Mouse (Mus musculus) intestine, embryonic 16.5 days (tissue): Measurements from ENCODE around the gene Fryl. TPM values are rescaled to one million over a fixed set of nuclear protein-coding genes. Genes with fewer than 3 reads are reported as not detected.

Experiments used
- polyA plus RNA-seq: library from polyadenylated mRNA; unstranded; fragments of >200 nt; fragmentation: Nextera tagmentation; extraction: Ambion mirVana; gene quantifications from 2 replicates; pipeline ENCODE4 v1.2.1, GENCODE M21; 2015

The Fryl gene
- polyA plus RNA-seq, 1 experiment from 2014 or later = 22.6 TPM

Other genes with a start within 250 kb of the Fryl start
- 8.2 and 12.0 TPM in 2 replicates for gene Slc10a4, start 249.7 kb downstream of the Fryl start, polyA plus RNA-seq
- 250 and 270 TPM in 2 replicates for gene Ociad1, start 36.2 kb upstream of the Fryl start, polyA plus RNA-seq
- 273 and 289 TPM in 2 replicates for gene Ociad2, start 84.4 kb upstream of the Fryl start, polyA plus RNA-seq
- gene Cwh43, start 149.5 kb upstream of the Fryl start, polyA plus RNA-seq = 0.13 and 0.16 TPM in 2 replicates
- 14.8 and 14.9 TPM in 2 replicates for gene Dcun1d4, start 224.4 kb upstream of the Fryl start, polyA plus RNA-seq